Mouse (Mus musculus) cortical plate, adult 2 months (tissue): ENCODE measurements around the gene Cbx4.

Source experiments
- CTCF ChIP-seq: fragments of 200-500 bp; IDR thresholded peaks from 2 replicates; pipeline ENCODE4 v1.5.1; 2011; ENCODE audit warnings: mild to moderate bottlenecking, control low read depth, low read length; ENCODE audit not compliant: insufficient read depth; ENCODE audit errors: extremely low read depth
- POLR2A ChIP-seq: fragments of 200-500 bp; IDR thresholded peaks from 2 replicates; pipeline ENCODE4 v1.6.1; 2011; ENCODE audit warnings: mild to moderate bottlenecking, low read length, control low read depth; ENCODE audit not compliant: insufficient read depth; ENCODE audit errors: extremely low read depth

DNA sequence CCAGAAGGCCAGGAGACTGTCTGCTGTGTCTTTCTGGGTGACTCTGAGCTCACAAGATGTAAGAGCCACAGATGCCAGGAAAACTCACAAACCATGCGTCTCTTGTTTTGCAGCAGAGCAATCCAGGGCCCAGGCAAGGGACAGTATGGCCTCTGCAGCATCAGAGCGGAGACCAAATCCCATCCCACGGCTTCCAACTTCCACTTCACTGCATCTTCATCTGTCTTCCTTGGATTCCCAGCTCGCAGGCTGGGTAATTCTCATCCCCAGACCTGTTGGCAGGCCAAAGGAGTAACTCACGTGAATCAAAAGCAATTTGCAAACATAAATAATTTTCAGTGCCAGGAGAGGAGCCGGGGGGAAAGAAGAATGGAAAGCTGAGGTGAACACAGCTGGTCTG, 13.0 kb downstream of the Cbx4 start:
- TF ChIP-seq CTCF (no peak), POLR2A (no peak)
